Mouse (Mus musculus) megakaryocyte progenitor cell, adult 5-6 weeks (primary cell): ENCODE data around the gene Dvl2. TPM values are rescaled to one million over a fixed set of nuclear protein-coding genes. Genes with fewer than 3 reads are reported as not detected.

ENCODE experiments used
- ATAC-seq: replicated peaks from 2 replicates; pipeline ENCODE4 v1.8.0; 2016; ENCODE audit warnings: mild to moderate bottlenecking, moderate TSS enrichment, inconsistent platforms; ENCODE audit not compliant: poor library complexity
- total RNA-seq, 2 experiments: library from RNA; stranded (forward) in 1 of 2; stranded (reverse) in 1 of 2; fragments of 157-497, 149-512 nt in 1 of 2; fragments of 200-1000 nt in 1 of 2; gene quantifications; 2 replicates each; pipeline versions ENCODE4 v1.2.3 to v1.2.4; 2015 to 2017

Dvl2 gene
- total RNA-seq, 2 experiments from 2014 or later = 9.5 TPM

GRCm38 (mm10) chr11:70023481-70024150, 23.2 kb downstream of the Dvl2 start:
- ATAC-seq = no peak

- no peak for ATAC-seq
Measured at GRCm38 (mm10) chr11:70024151-70024514, 23.7 kb downstream of the Dvl2 start.

DNA sequence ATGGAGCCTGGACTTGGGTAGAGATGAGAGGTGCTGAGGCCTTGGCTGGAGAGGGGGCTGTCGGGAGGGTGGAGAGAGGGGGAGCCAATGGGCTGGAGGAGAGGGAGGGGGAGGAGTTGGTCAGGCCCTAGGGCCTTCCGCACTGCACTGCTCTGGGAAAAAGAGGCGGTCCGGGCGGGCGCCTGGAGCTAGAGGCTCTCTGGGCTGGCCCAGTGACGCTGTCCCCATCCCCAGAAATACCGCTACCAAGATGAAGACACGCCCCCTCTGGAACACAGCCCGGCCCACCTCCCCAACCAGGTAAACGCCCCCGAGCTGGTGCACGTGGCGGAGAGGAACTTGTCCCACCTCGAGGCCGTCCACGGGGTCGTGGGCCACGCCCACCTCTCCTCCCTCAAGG, 26.3 kb downstream of the Dvl2 start:
- no peak for ATAC-seq

DNA sequence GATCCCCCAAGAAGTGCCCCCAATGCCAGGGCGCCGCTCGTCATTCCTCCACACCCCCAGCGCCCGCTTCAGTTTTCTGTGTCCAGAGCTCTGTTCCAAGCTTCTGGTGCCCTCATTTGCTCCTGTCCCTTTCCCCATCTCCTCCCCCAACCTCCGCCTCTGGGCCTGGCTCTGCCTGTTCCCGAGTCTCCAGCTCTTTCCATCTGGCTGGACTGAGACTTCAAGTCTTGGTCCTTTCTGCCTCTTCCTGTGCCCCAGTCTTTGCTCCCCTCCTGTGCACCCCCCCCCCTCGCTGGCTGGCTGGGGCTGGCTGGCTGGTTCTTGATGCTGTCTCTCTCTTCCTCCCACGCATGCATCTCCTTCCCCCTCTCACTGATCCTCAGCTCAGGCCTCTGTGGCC, 27.0 kb downstream of the Dvl2 start:
- no peak for ATAC-seq

DNA sequence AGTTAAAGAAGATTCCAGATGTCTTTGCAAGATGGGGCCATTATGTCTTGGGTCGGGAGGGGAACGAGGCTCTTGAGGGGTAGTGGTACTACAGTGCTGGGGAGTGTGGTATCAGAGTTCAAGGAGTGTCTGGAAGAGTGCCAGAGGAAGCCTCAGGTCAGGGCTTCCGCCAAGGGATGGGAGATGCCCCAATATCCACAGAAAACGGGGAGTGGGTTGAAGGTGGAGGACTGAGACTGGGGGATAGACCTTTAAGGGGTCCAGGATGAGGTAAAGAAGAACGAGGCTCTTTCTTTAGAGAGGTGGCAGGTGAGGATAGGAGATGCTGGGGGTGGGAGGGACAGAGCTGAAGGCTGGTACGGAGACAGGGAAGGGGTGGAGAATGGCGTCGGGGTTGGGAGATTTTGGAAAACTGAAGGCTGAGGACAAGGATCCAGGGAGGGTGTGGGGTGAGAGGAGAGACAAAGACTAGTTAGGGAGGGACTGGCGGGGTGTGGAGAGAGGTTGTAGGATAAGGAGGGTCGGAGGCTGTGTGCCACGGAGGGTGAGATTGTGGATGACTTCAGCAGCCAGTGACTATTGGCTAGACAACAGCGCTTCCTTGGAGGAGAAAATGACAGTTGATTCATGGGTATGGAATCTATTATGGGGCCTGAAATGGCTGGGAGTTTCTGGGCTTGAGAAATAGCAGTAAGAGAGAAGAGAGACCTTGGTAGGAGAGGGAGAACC, 28.2 kb downstream of the Dvl2 start:
- peak; percentile 35 for ATAC-seq

DNA sequence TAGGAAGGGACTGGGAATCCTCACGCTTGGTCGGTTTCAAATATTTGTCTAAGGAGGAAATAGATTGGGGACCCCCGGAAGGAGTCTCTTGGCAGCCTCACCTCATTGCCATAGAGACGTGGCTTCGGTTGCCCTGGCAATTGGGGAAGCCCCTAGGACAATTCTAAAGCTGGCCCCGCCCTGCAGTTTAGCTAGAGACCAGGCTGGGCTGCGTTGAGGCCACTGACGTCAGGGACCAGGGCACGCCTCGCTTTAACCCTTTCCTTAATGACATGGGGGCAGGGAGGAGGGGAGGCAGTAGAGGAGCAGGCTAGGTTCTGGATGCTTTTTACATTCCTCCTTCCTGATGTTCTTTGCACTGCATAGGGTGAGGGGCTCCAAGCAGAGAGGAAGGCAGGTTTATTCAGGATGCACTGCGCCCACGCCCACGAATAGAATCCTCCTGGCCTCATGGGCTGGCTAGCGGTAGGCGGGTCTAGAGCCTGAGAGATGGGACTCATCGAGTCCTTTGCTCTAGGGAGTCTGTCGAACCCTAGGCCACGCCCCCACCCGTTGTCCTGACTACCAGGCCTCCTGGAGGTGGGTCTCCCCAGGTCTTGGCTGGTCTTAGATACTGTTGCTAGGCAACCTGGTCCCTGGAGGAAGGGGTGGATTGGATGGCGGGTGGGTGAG, 28.9 kb downstream of the Dvl2 start:
- ATAC-seq = peak; percentile 61

- ATAC-seq = no peak; the same call in 1 of the 2 replicates
Measured at GRCm38 (mm10) chr11:70029829-70030550, 29.6 kb downstream of the Dvl2 start.

- ATAC-seq = no peak
Measured at GRCm38 (mm10) chr11:70030651-70031320, 30.4 kb downstream of the Dvl2 start.

GRCm38 (mm10) chr11:70031321-70031670, 30.9 kb downstream of the Dvl2 start:
- no peak for ATAC-seq

DNA sequence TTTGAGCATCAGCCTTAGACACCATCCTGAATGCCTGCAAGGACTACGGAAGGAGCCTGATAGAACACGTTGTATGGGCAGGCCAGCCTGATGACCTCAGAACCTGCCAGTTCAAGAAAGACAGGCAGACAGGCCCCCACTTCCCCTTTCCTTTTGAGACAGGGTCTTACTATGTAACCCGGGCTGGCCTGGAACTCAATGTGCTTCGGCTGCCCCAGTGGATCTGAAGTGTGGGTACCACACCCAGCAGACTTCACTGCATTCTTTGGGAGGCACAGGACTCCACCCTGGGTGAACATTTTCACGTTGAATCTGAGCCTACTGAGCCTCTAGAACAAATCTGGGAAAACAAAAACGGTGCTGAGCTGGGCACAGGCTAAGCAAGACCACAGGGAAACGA, 37.8 kb downstream of the Dvl2 start:
- no peak for ATAC-seq

GRCm38 (mm10) chr11:70039631-70040030, 39.2 kb downstream of the Dvl2 start:
- ATAC-seq = no peak

DNA sequence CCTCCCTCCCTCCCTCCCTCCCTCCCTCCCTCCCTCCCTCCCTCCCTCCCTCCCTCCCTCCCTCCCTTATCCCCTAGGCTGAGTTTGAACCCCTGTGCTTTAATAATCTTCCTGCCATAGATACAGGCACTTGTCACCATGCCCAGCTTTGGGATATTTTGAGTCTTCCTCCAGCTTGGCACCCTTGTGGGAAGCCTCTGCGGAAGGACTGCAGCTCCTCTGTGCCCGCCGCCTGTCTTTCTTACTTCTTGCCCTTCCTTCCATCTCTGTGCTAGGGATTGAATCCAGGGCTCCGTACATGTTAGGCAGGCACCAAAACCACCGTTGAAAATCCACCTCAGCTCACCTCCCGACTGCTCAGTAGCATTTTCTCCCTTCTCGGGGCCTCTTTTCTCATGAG, 39.8 kb downstream of the Dvl2 start:
- no peak for ATAC-seq

- ATAC-seq = no peak
Measured at GRCm38 (mm10) chr11:70042309-70043085, 42.1 kb downstream of the Dvl2 start.

GRCm38 (mm10) chr11:70043665-70044064, 43.3 kb downstream of the Dvl2 start:
- no peak for ATAC-seq

DNA sequence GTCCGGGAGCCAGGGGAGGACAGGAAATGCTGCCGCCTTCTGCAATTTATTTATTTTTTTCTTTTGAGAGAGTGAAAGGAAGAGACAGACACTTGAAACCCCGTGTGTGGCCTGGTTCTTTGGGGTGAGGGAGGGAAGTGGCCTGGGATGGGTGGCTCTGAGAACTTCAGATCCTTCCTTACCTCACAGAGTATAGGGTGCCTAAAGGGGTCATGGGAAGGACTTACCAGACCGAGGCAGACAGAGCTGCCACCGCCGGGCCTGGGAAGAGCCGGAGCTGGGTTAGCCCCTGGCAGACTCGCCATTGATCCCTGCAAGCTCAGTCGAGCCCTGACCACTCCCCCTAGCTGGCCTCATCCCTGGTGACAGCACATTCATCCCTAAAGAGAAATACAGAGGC, 45.0 kb downstream of the Dvl2 start:
- ATAC-seq = no peak

DNA sequence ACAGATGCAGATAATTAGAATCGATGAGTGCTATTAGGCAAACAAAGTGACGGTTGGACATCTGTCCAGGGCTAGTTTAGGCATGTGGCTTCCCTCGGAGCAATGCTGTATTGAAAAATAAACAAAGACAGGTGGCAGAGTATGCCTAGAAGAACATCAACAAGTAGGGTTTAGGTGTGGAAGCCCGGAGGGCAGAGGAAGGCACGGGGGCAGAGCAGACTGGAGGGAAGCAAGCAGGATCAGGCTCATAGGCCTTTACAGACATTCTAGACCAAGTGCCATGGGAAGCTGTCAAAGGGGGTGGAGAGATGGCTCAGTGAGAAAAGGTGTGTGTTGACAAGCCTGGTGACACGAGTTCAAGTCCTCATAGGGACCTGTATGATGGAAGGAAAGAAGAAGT, 49.0 kb downstream of the Dvl2 start:
- no peak for ATAC-seq

GRCm38 (mm10) chr11:70049816-70050215, 49.4 kb downstream of the Dvl2 start:
- no peak for ATAC-seq

GRCm38 (mm10) chr11:70053156-70053555, 52.8 kb downstream of the Dvl2 start:
- no peak for ATAC-seq

GRCm38 (mm10) chr11:70053898-70054570, 53.6 kb downstream of the Dvl2 start, which contains the start of gene Asgr1:
Gene Asgr1, plus strand, starts transcription at chr11:70054085.
- ATAC-seq = no peak
